8 mouse cellular contexts compared by ENCODE assay signal in the genomic region with DNA sequence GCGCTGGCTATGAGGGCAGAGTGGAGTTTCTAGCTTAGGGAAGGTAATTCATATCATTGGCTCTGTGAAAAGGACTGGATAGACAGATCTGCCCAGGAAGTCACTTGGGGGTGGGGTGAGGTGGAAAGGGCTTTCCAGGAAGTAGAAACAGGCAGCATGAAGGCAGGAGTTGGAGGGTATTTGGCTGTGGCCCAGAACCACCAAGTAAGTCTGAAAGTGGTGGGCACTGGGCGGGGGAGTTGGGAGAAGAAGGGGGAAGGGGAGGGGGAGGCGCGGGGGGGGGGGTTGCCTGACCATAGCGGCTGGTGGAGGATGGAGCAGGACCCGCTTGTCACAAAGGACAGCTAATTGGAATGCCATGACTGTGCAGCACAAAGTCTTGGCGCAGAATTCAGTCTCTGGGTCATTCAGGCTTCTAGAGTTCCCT. TPM values are rescaled to one million over a fixed set of nuclear protein-coding genes. Genes with fewer than 3 reads are reported as not detected.
DNase-seq lines count a peak whose midpoint lies in the region; ATAC-seq lines count a peak whose summit lies in the region.

No protein-coding gene starts in this region.

- H3K27ac ChIP-seq in hindbrain, embryonic 14.5 days: 0 out of 2 replicates have a peak overlapping the region, but pooled peaks have one; percentile 32
- peak overlapping the region; percentile 82 for H3K27ac ChIP-seq in liver, embryonic 13.5 days
- no peak overlapping the region for H3K27ac ChIP-seq in neural tube, embryonic 11.5 days (ENCODE audit: low read depth, low read length)

- H3K9ac ChIP-seq in hindbrain, embryonic 14.5 days: peak overlapping the region; percentile 55
- peak overlapping the region; percentile 89 for H3K9ac ChIP-seq in liver, embryonic 13.5 days
- peak overlapping the region; percentile 61 for H3K9ac ChIP-seq in neural tube, embryonic 11.5 days (ENCODE audit: low read length)

- no peaks in the 10 kb centered on the region for H3K4me1 ChIP-seq in hindbrain, embryonic 14.5 days (replicated peaks; ENCODE audit: control insufficient read depth, insufficient read depth, low read length)
- peaks cover 22% of the 10 kb centered on the region for H3K4me1 ChIP-seq in liver, embryonic 13.5 days (replicated peaks)
- H3K4me1 ChIP-seq in neural tube, embryonic 11.5 days (ENCODE audit: control insufficient read depth, insufficient read depth, low read length): peaks cover 4% of the 10 kb centered on the region; the same call in 1 of the 2 replicates

- 14% methylated on average over 4 of the region's 7 CpGs for WGBS in hindbrain, embryonic 14.5 days
- WGBS in liver, embryonic 13.5 days (ENCODE audit: insufficient replicate concordance): 4% methylated on average over 6 of the region's 7 CpGs
- 15% methylated on average over 4 of the region's 7 CpGs for WGBS in neural tube, embryonic 11.5 days

- no peaks in the 10 kb centered on the region for H3K27me3 ChIP-seq in hindbrain, embryonic 14.5 days (ENCODE audit: control insufficient read depth, insufficient read depth, low read length)
- no peaks in the 10 kb centered on the region for H3K27me3 ChIP-seq in liver, embryonic 13.5 days
- no peaks in the 10 kb centered on the region for H3K27me3 ChIP-seq in neural tube, embryonic 11.5 days (ENCODE audit: control insufficient read depth, insufficient read depth, low read length)

- H3K9me3 ChIP-seq in hindbrain, embryonic 14.5 days (ENCODE audit: control insufficient read depth, low read length): no peaks in the 10 kb centered on the region
- no peaks in the 10 kb centered on the region for H3K9me3 ChIP-seq in liver, embryonic 13.5 days (replicated peaks)
- H3K9me3 ChIP-seq in neural tube, embryonic 11.5 days (ENCODE audit: control insufficient read depth, low read length): no peaks in the 10 kb centered on the region

- DNase-seq in layer of hippocampus, adult 11-12 months (ENCODE audit: low spot score): peak; percentile 4
- no peak for DNase-seq in layer of hippocampus, adult 18-20 months (ENCODE audit: low spot score in 2 of 2)
- no peak for DNase-seq in hindbrain, embryonic 14.5 days (ENCODE audit: low spot score)
- DNase-seq in liver, embryonic 13.5 days: no peak
- DNase-seq in neural tube, embryonic 11.5 days (ENCODE audit: low spot score): peak; percentile 11
- no peak for DNase-seq in embryo, embryonic 10.5 days (ENCODE audit: low spot score)

- peak; percentile 46 for ATAC-seq in common myeloid progenitor, adult 5-6 weeks (replicated peaks; ENCODE audit: low read depth, poor library complexity, severe bottlenecking)
- ATAC-seq in hindbrain, embryonic 14.5 days (ENCODE audit: low FRiP score): peak; percentile 72
- peak; percentile 39 for ATAC-seq in liver, embryonic 13.5 days (ENCODE audit: low read depth)
- ATAC-seq in neural tube, embryonic 11.5 days (ENCODE audit: insufficient read depth, low FRiP score, low TSS enrichment): peak; percentile 73
- no peak for ATAC-seq in frontal cortex, adult (ENCODE audit: low TSS enrichment)

- H3K36me3 ChIP-seq in hindbrain, embryonic 14.5 days (replicated peaks; ENCODE audit: control insufficient read depth, insufficient read depth): no peaks in the 10 kb centered on the region
- H3K36me3 ChIP-seq in liver, embryonic 13.5 days: peaks cover 33% of the 10 kb centered on the region
- no peaks in the 10 kb centered on the region; the same call in 1 of the 2 replicates for H3K36me3 ChIP-seq in neural tube, embryonic 11.5 days (ENCODE audit: control insufficient read depth, insufficient read depth, low read length)

- peak overlapping the region; percentile 39 for H3K4me3 ChIP-seq in hindbrain, embryonic 14.5 days (replicated peaks; ENCODE audit: low read length)
- peak overlapping the region; percentile 83 for H3K4me3 ChIP-seq in liver, embryonic 13.5 days (replicated peaks)
- peak overlapping the region; percentile 51 for H3K4me3 ChIP-seq in neural tube, embryonic 11.5 days (ENCODE audit: low read depth, low read length)

- peak overlapping the region; percentile 59 for H3K4me2 ChIP-seq in hindbrain, embryonic 14.5 days (replicated peaks)
- H3K4me2 ChIP-seq in liver, embryonic 13.5 days: peak overlapping the region; percentile 75
- H3K4me2 ChIP-seq in neural tube, embryonic 11.5 days (ENCODE audit: low read depth): peak overlapping the region; percentile 71

RNA-seq across cellular contexts. Expression of a gene that starts 0.5 kb away (rescaled TPM):
- total RNA-seq in layer of hippocampus, adult 18-20 months (2021): 1 to 10 TPM; 4.4 to 6.3 TPM
- 49.8 and 61.1 TPM in 2 replicates for total RNA-seq in common myeloid progenitor, adult 5-6 weeks (2017)
- polyA plus RNA-seq in hindbrain, embryonic 14.5 days (2014; fragmentation: Nextera tagmentation; extraction: Ambion mirVana): 2.1 and 4.3 TPM in 2 replicates
- polyA plus RNA-seq in liver, embryonic 13.5 days (2015; fragmentation: Nextera tagmentation; extraction: Ambion mirVana): 9.4 and 11.5 TPM in 2 replicates
- 3.2 and 3.3 TPM in 2 replicates for polyA plus RNA-seq in neural tube, embryonic 11.5 days (2014; fragmentation: Nextera tagmentation; extraction: Ambion mirVana)

RNA-seq across cellular contexts. Expression of a gene that starts 24.9 kb away (rescaled TPM):
- total RNA-seq in layer of hippocampus, adult 18-20 months (2021): not detected
- total RNA-seq in common myeloid progenitor, adult 5-6 weeks (2017): not detected in 2 replicates
- polyA plus RNA-seq in hindbrain, embryonic 14.5 days (2014; fragmentation: Nextera tagmentation; extraction: Ambion mirVana): 0.27 and 0.37 TPM in 2 replicates
- 0.10 and 0.13 TPM in 2 replicates for polyA plus RNA-seq in liver, embryonic 13.5 days (2015; fragmentation: Nextera tagmentation; extraction: Ambion mirVana)
- 0.11 TPM in 1 of 2 replicates, not detected in the other for polyA plus RNA-seq in neural tube, embryonic 11.5 days (2014; fragmentation: Nextera tagmentation; extraction: Ambion mirVana)

RNA-seq across cellular contexts. Expression of a gene that starts 34.4 kb away (rescaled TPM):
- 10 to 100 TPM; 28.0 to 31.4 TPM for total RNA-seq in layer of hippocampus, adult 18-20 months (2021)
- 54.9 and 65.9 TPM in 2 replicates for total RNA-seq in common myeloid progenitor, adult 5-6 weeks (2017)
- 119 and 122 TPM in 2 replicates for polyA plus RNA-seq in hindbrain, embryonic 14.5 days (2014; fragmentation: Nextera tagmentation; extraction: Ambion mirVana)
- 57.3 and 64.9 TPM in 2 replicates for polyA plus RNA-seq in liver, embryonic 13.5 days (2015; fragmentation: Nextera tagmentation; extraction: Ambion mirVana)
- 99.3 and 109 TPM in 2 replicates for polyA plus RNA-seq in neural tube, embryonic 11.5 days (2014; fragmentation: Nextera tagmentation; extraction: Ambion mirVana)

RNA-seq across cellular contexts. Expression of a gene that starts 46.5 kb away (rescaled TPM):
- 10 to 100 TPM; 39.9 to 42.5 TPM for total RNA-seq in layer of hippocampus, adult 18-20 months (2021)
- total RNA-seq in common myeloid progenitor, adult 5-6 weeks (2017): 22.2 and 36.1 TPM in 2 replicates
- 48.7 and 55.3 TPM in 2 replicates for polyA plus RNA-seq in hindbrain, embryonic 14.5 days (2014; fragmentation: Nextera tagmentation; extraction: Ambion mirVana)
- 20.5 and 20.7 TPM in 2 replicates for polyA plus RNA-seq in liver, embryonic 13.5 days (2015; fragmentation: Nextera tagmentation; extraction: Ambion mirVana)
- 35.2 and 46.4 TPM in 2 replicates for polyA plus RNA-seq in neural tube, embryonic 11.5 days (2014; fragmentation: Nextera tagmentation; extraction: Ambion mirVana)

RNA-seq across cellular contexts. Expression of a gene that starts 46.7 kb away (rescaled TPM):
- total RNA-seq in layer of hippocampus, adult 18-20 months (2021): 10 to 100 TPM; 50.8 TPM
- total RNA-seq in common myeloid progenitor, adult 5-6 weeks (2017): 18.8 and 26.5 TPM in 2 replicates
- polyA plus RNA-seq in hindbrain, embryonic 14.5 days (2014; fragmentation: Nextera tagmentation; extraction: Ambion mirVana): 20.1 and 21.4 TPM in 2 replicates
- polyA plus RNA-seq in liver, embryonic 13.5 days (2015; fragmentation: Nextera tagmentation; extraction: Ambion mirVana): 4.3 and 4.8 TPM in 2 replicates
- 18.9 and 21.3 TPM in 2 replicates for polyA plus RNA-seq in neural tube, embryonic 11.5 days (2014; fragmentation: Nextera tagmentation; extraction: Ambion mirVana)

Comparison
In these comparisons a context has a peak if more than half of its experiments do, and no peak if none do; other contexts are left out.
1. DNase-seq: peak in layer of hippocampus, adult 11-12 months (single experiment) and neural tube, embryonic 11.5 days (single experiment); none in layer of hippocampus, adult 18-20 months (0 of 2), hindbrain, embryonic 14.5 days (single experiment), liver, embryonic 13.5 days (single experiment) and embryo, embryonic 10.5 days (single experiment).
2. Peak in every context shown above with its lines, with median percentiles within 50 percentile points of each other: H3K4me2 ChIP-seq, H3K4me3 ChIP-seq and H3K9ac ChIP-seq.